Mouse (Mus musculus) erythroblast, adult 5-6 weeks (primary cell): ENCODE measurements around the gene Gm17949. TPM values are rescaled to one million over a fixed set of nuclear protein-coding genes. Genes with fewer than 3 reads are reported as not detected.

ENCODE experiments used
- ATAC-seq: replicated peaks from 2 replicates; pipeline ENCODE4 v1.8.0; 2016; ENCODE audit warnings: moderate number of reproducible peaks, mild to moderate bottlenecking, moderate TSS enrichment, inconsistent platforms; ENCODE audit not compliant: poor library complexity, low FRiP score, severe bottlenecking
- total RNA-seq, 2 experiments: library from RNA; stranded (forward) in 1 of 2; stranded (reverse) in 1 of 2; fragments of 150-400 nt in 1 of 2; fragments of 200-764, 138-1000 nt in 1 of 2; gene quantifications; 2 replicates each; pipeline versions ENCODE4 v1.2.3 to v1.2.4; 2015 to 2017; ENCODE audit warnings: low replicate concordance in 2 of 2

Gm17949 gene
- total RNA-seq (2015; ENCODE audit: low replicate concordance) (not detected in 2 replicates), total RNA-seq (2017; ENCODE audit: low replicate concordance) (not detected in 2 replicates)

GRCm38 (mm10) chr17:57011236-57012141 is at the start of gene Gm17949, which contains the start of gene Gtf2f1:
Gene Gm17949, plus strand, starts transcription at chr17:57011469.
Gene Gtf2f1, minus strand, starts transcription at chr17:57011288.
- peak; percentile 88 for ATAC-seq

DNA sequence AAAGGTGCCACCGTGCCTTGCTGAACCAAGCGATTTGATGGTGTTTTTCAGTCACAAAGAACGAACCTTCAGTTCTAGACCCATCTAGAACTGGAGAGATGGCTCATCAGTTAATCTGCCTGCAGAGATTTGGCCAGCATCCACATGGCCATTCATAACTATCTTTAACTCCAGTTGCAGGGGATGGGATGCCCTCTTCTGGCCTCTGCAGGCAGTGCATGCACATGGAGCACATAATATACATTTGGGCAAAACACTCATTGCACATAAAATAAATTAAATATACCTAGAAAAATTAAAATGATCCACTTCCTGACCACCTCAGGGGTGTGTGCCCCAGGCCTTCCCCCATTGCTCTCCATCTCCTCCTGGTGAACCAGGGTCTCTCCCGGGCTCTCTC is 49.4 kb upstream of the Gm17949 start:
- ATAC-seq: no peak

GRCm38 (mm10) chr17:56962642-56963405 is 48.4 kb upstream of the Gm17949 start:
- no peak for ATAC-seq

DNA sequence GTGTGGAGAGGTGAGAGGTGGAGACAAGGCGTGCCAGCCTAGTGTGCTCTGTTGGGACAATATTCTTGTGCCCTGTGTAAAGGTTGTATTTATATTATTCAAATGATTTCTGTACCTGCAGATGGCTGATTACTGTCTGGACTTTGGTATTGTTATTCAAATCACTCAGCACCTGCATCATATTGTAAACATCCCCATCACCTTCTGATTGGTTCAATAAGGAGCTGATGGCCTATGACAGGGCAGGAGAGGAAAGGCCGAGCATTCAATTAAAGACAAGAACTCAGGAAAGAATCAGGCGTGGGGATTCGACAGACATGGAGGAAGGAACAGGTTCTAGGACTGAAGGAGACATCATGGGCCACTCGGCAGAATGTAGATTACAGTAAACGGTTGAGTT is 47.6 kb upstream of the Gm17949 start:
- ATAC-seq: no peak

DNA sequence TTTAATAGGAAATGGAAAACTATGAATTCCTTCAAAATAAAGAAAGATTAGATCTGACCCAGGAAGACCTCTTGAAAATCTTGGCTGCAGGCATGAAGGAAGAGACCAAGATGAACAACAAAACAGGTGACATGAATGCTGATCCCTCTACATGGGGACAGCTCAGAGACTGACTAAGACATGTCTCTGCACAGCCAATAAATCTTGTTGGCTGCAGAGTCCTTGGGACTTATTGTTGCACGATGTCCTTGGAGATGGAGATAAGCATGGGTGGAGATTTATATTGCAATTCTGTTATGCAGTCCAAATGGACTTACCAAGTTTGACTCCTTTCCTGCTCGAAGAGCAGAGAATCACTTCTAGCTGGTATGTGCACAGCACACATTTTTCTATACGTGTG is 41.9 kb upstream of the Gm17949 start:
- ATAC-seq: no peak

DNA sequence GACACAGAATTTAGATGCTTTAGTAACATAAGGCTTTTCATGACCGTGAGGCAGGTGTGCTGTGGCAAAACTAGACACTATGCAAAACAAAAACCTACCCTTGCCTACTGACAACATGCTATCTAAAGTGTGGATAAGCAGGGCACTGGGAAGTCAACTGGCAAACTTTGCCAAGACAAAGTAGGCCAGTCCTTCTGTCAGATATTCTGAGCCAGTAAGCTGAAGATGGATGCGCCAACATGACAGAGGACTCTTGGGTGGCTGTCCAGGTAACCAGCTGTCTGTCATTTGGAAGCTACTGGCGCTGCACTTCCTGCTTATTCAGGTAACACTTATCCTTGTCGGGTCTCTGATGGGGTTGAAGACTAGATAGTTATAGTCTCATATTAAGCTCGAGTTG is 41.2 kb upstream of the Gm17949 start:
- ATAC-seq: no peak

- no peak for ATAC-seq
Observed at GRCm38 (mm10) chr17:56973956-56974707, 37.1 kb upstream of the Gm17949 start.

- 0 out of 2 replicates have a peak, but pooled peaks have one; percentile 21 for ATAC-seq
Observed at GRCm38 (mm10) chr17:56974708-56975240, 36.5 kb upstream of the Gm17949 start.

- ATAC-seq: no peak
Observed at GRCm38 (mm10) chr17:56975391-56975790, 35.9 kb upstream of the Gm17949 start.

DNA sequence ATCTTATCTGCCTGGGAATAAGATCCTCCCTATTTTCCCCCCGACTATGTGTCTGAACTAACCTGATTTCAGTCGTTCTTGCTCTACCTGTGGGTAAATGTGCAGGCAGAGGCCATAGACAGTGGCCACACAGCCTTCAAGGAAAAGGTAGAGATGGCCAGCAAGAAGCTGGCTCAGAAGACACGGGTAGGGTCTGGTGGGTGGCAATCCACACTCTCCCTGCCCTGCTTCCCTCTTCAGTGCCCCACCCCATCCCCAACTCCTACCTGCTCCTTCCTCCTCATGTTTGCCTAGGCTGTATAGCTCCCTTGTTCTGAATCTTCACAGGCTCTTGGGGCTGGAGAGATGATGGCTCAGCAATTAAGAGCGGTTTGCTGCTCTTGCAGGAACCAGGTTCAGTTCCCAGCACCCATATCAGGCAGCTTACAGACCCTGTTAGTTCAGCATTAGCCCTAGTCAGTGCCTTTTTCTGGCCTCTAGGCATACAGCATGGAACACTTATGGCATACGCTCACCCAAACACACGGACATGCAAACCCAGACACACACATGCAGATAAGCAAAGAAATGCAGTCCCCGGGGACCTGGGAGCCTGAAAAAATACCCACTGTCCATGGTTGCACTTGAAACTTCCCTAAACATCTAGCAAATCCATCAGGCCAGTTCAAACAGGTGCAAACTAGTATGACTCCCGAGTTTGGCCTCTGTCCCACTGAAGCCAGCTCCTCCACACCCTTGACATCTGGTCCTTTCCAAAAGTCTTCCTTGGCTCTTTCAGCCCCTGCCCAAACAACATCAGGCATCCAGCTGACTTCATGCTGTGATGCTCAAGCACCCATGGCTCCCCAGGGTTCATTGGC is 34.5 kb upstream of the Gm17949 start:
- ATAC-seq: no peak

GRCm38 (mm10) chr17:56979524-56979923 is 31.7 kb upstream of the Gm17949 start:
- ATAC-seq: no peak

DNA sequence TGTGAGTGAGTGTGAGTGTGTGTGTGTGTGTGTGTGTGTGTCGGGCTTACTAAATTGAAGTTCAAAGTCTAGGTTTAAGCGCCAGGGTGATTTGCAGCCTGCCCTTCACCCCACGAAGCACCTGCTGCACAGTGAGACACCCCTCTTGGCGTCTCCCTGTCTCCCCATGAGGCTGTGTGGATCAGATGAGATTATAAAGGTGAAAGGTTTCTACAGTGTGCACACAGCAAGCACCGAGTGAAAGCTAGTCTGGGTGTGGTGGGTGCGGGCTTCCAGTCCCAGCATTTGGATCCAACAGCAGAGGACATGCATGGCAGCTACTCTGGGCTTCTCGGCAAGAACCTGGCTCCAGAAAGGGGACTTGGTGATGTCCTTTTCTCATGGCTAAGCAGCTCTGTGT is 30.2 kb upstream of the Gm17949 start:
- ATAC-seq: no peak

- ATAC-seq: no peak
Observed at GRCm38 (mm10) chr17:56982013-56982412, 29.3 kb upstream of the Gm17949 start, which contains the start of gene Acer1. Gene Acer1, minus strand, starts transcription at chr17:56982126.

GRCm38 (mm10) chr17:56984886-56985285 is 26.4 kb upstream of the Gm17949 start:
- ATAC-seq: no peak

- ATAC-seq: no peak
Observed at GRCm38 (mm10) chr17:56985656-56986055, 25.6 kb upstream of the Gm17949 start.

DNA sequence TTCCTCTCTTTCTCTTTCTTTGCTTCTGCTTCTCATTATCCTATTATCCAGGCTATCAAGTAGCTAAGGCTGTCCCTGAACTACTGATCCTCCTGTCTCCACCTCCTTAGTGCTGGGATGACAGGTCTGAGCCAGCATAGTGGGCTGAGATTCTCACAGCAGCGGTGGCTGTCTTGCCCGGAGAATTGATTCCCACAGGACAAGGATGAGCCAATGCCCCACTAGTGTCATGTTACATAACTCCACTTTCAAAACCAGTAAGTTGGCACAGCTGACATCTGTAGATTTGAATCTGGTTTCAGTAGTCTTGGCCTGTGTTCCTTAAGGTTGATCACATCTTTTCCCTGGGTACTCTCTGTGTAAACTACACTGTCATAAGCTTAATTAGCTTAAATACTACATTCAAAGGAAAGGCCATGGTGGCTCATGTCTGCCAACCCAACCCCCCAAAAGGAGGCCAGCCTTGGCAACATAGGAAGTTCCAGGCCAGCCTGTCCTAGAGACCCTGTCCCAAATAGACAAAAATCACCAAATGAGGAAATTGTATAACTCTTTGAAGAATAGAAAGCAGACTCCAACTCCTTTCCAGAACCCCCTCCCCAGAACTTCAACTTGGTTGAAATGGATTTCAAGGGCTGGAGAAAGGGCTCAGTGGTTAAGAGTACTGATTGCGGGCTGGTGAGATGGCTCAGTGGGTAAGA is 25.0 kb upstream of the Gm17949 start:
- no peak for ATAC-seq

DNA sequence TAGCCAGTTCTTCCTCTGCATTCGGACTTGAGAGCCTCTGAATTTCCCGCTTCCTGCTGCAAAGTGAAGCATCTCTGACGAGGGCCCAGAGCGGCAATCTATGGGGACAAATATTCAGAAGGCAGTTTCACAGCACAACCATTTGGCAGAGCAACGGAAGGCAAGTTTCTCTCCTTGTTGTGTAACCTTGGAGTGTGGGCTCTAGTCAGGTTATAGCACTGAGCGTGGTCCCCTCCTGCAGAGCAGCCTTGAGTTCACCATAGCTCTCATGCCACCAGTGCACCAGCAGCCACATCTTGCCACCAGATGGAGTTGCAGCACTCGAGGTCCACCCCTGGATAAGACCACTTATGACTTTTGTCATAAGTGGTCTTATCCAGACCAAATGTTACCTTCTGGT is 22.8 kb upstream of the Gm17949 start:
- ATAC-seq: no peak

GRCm38 (mm10) chr17:56988921-56989430 is 22.3 kb upstream of the Gm17949 start:
- ATAC-seq: no peak
